Mouse (Mus musculus) gastrocnemius, postnatal 10 days (tissue): ENCODE measurements around the gene Obox8. TPM values are rescaled to one million over a fixed set of nuclear protein-coding genes. Genes with fewer than 3 reads are reported as not detected.

Experiments used
- DNase-seq: peaks from one replicate; pipeline ENCODE4 v3.0.0; 2021; ENCODE audit warnings: mixed read lengths
- long read RNA-seq, 2 experiments: library from polyadenylated mRNA; stranded (forward); transcript quantifications; one replicate each; pipeline ENCODE4 v2.0.0; 2021
- total RNA-seq, 2 experiments: library from RNA; stranded (reverse); gene quantifications; 2 replicates each; pipeline ENCODE4 v1.2.3; 2021

The Obox8 gene
- total RNA-seq: not detected
- long read RNA-seq, experiment 1: 0 reads
- long read RNA-seq, experiment 2: 0 reads

DNA sequence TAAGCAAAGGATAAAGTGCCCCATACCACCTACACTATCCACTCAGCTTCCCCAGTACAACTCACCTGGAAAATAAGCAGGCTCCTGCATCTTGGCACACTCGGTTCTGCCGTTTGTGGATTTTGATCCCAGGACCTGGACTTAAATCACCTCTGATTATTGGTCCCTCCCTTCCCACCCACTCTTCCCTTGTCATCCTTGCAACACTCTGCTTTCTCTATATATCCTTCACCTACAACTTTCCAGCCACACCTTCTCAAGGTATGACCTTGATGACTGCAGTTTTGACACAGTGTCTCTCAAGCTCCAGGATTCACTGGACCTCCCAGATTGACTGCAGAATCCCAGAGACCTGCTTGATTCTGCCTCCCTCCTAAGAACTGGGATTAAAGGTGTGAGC, at the start of gene Obox8:
Gene Obox8, minus strand, starts transcription at position 101 of the 400 bp plus-strand sequence.
- no peak for DNase-seq

DNA sequence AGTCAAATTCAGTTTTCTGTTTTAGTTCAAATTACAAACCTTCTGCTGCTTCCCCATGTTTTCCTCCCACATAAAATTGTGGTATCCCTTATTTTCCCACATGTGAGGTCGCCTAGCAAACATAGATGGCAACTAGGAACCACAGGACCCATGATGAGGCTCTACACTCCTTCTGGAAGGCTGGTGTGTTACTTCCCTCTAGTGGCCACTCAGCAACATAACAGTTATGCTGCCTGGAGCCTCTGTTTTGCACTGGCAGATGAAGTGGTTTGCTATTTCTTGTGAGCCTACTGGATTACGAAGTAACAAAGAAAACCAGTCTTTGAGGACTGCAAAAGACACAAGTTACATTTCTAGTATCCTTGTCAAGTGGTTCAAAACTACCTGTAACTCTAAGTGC, 16.1 kb downstream of the Obox8 start:
- no peak for DNase-seq

DNA sequence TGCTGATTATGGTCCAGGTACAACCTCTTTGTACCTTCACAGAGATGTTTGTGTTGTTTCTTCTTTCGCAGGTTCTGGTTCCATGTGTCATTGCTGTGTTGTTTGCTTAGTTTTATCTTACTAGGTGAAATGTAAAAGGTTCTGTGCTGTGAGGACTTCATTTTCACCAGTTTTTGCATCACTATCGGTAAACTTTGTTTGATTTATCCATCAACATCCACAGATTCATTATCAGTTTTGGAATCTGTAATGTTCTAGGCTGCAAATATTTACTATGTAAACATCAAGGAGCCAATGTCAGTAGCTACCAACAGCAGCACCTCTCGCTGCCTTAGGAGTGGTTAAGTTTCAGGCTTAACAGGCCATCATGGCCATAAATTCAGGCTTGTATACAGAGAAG, 24.7 kb downstream of the Obox8 start:
- no peak for DNase-seq

DNA sequence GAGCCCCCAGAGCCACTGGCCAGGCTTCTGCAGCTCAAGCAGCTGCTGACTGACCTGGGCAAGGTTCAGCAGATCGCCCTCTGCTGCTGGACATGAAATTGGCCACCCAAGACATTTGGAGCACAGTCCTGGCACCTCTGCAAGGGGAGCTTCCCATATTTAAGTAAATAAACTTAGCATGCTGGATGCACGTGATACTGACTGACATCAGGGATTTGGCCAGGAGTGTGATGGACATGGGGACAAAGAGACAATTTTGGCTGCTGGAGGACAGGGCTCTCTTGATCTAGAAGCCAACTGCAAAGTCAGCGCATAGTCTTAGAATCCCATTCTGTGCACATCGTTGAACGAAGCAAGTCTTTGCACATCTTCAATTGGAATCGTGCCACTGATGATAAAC, 25.8 kb downstream of the Obox8 start:
- no peak for DNase-seq

Other genes starting within 250 kb of the Obox8 start
- not detected for gene Sult2a3, start 210.5 kb downstream of the Obox8 start, total RNA-seq
- not detected for gene Sult2a6, start 78.7 kb downstream of the Obox8 start, total RNA-seq
- not detected for gene Sult2a8, start 113.2 kb upstream of the Obox8 start, total RNA-seq
- gene Sult2a7, start 160.7 kb upstream of the Obox8 start, total RNA-seq: not detected
- under 1 TPM; 0.09 to 0.20 TPM for gene Vmn1r90, start 229.9 kb upstream of the Obox8 start, total RNA-seq